Mouse (Mus musculus): ENCODE results near the gene Depp1. TPM values are rescaled to one million over a fixed set of nuclear protein-coding genes. Genes with fewer than 3 reads are reported as not detected.

The Depp1 gene
- polyA plus RNA-seq, 1 experiment from 2014 or later: 4.1 TPM

DNA sequence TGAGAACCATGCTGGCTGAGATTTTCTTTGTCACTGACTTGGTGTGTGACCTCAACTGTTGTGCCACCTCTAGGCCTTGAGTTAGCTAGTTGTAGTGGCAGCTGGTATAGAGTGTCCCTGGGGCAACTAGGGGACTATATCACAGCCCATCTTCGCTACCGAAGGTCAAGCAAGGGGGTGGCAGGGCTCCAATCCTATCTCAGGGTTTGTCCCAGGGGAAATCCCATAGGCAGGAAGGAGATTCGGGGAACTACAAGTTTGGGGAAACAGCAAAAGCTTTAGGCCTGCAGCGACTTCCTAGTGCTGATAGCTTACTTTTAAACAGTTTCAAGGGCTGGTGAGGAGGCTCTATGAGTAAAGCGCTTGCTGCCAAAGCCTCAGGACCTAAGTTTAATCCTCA is 21.9 kb downstream of the Depp1 start:
- H3K4me1 ChIP-seq: peaks cover 54% of the 10 kb centered on the region
- no peak for ATAC-seq
- no peak overlapping the region for H3K27ac ChIP-seq
- peaks cover 6% of the 10 kb centered on the region; the same call in 1 of the 2 replicates for H3K27me3 ChIP-seq
- H3K4me2 ChIP-seq: peak overlapping the region; percentile 83
- H3K36me3 ChIP-seq (ENCODE audit: poor library complexity, severe bottlenecking): no peaks in the 10 kb centered on the region
- H3K9me3 ChIP-seq (replicated peaks): no peaks in the 10 kb centered on the region
- 71% methylated on average over 5 of the region's 5 CpGs for WGBS
- no peak overlapping the region for H3K9ac ChIP-seq
- 0 out of 2 replicates have a peak overlapping the region, but pooled peaks have one; percentile 53 for H3K4me3 ChIP-seq

DNA sequence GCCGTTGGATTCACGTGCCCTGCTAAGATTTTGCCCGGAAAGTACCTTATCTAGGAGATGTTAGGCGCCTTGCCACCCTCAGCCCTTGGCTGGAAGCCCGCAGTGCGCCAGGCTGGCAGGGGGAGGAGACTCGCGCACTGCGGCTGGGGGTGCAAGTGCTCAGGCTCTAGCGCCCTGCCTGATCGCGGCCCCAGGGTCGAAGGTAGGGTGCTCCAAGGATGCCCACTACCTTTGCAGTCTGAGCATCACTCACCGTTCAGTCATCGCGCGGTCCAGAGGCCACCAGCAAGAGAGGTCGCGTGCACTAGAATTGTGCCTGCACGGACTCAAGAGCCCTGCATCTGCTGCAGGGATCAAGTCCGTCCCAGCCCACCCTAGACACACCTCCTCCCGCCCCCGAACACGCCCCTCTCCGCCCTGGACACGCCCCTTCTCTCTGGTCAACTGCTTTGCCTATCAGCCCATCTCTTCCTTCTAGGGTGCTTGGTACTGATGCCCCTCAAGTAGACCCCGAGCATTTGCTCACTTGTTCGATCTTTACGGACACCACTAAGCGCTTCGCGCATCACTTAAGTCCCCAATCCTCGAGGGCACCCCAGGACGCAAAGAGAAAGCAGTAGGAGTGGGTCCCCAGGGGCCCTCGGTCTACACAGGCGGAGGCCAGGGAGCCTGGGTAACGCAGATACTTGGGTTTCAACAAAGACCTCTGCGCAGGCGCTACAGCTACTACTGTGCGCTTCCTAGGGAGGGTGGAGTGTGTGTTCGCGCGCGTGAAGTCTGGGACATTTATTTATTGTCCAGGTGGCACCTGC is 23.3 kb downstream of the Depp1 start, which contains the start of gene Rassf4:
Gene Rassf4 (minus strand): TSS at position 482 of the 812 bp plus-strand sequence.
- Histone ChIP-seq H3K9me3 (replicated peaks) (no peaks in the 10 kb centered on the region), H3K27me3 (peaks cover 6% of the 10 kb centered on the region; the same call in 1 of the 2 replicates), H3K4me1 (peaks cover 47% of the 10 kb centered on the region), H3K4me3 (peak within 1 kb of the TSS; percentile 53), H3K4me2 (peak within 1 kb of the TSS; percentile 83), H3K36me3 (ENCODE audit: poor library complexity, severe bottlenecking) (no peaks in the 10 kb centered on the region), H3K27ac (peak within 1 kb of the TSS; percentile 33; the same call in 1 of the 2 replicates), H3K9ac (peak within 1 kb of the TSS; percentile 69)
- ATAC-seq: peak; percentile 90
- under 1% methylated on average over 44 of the region's 44 CpGs for WGBS

DNA sequence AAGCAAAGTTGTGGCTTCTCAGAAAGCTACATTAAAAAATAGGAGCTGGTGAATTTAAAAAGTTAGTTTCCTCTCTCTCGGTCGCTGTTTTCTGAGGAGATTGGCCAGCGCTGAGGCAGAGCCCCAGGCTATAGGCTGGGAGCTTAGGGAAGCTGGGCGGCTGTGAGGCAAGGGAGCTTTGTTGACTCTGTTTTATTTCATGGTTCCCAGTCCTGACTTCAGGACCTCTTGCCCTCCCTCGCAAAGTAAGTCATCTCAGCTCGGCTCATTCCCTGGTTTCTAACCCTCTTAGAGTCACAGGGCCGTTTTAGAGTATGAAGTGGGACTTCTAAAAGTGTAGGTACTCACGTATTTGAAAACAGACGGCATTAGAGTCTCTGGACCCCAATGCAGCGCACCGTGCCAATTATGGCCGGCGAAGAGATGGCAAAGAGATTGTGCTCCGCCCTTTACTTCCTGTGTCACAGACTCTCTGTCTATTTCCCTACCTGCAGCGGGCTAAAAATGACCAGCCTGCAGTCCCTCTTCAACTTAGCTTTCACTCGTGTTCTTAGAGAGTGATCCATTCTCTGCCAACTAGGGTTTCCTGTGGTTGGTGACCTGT is 24.0 kb downstream of the Depp1 start:
- Histone ChIP-seq H3K36me3 (ENCODE audit: poor library complexity, severe bottlenecking) (no peaks in the 10 kb centered on the region), H3K27ac (peak overlapping the region; percentile 33; the same call in 1 of the 2 replicates), H3K27me3 (peaks cover 6% of the 10 kb centered on the region; the same call in 1 of the 2 replicates), H3K9ac (peak overlapping the region; percentile 69; the same call in 1 of the 2 replicates), H3K9me3 (replicated peaks) (no peaks in the 10 kb centered on the region), H3K4me2 (peak overlapping the region; percentile 83), H3K4me3 (peak overlapping the region; percentile 53), H3K4me1 (peaks cover 40% of the 10 kb centered on the region)
- ATAC-seq: peak; percentile 23; the same call in 1 of the 2 replicates
- 23% methylated on average over 16 of the region's 16 CpGs for WGBS

DNA sequence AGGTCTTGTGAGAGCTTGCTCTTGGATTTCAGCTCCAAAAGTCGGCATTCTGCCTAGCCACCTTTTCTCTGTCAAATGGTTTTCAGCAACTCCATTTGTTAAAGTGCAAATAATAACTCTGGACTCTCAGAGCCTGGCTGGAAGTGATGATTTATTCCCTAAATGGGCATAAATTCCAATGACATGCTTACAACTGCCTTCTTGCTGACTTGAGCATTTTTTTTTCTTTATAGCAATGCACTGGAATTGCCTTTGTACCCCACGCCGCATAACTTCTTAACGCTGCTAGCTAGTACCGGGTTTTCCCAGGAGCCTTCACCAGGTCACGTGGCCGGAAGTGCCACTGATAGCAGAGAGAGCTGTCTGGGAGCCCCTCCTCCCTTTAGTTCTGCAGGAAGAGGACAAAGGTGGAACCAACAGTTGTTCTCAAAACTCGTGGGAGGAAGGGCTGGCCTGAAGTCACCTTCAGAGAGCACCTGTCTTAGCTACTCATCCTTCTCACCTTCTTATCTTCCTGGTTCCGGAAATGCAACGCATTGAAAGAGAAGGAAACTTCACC is 26.0 kb downstream of the Depp1 start:
- no peak overlapping the region for H3K9ac ChIP-seq
- no peak overlapping the region for H3K4me2 ChIP-seq
- no peaks in the 10 kb centered on the region for H3K36me3 ChIP-seq (ENCODE audit: poor library complexity, severe bottlenecking)
- peaks cover 5% of the 10 kb centered on the region; the same call in 1 of the 2 replicates for H3K27me3 ChIP-seq
- no peaks in the 10 kb centered on the region for H3K9me3 ChIP-seq (replicated peaks)
- H3K27ac ChIP-seq: no peak overlapping the region
- 83% methylated on average over 10 of the region's 10 CpGs for WGBS
- H3K4me1 ChIP-seq: peaks cover 20% of the 10 kb centered on the region
- no peak for ATAC-seq
- H3K4me3 ChIP-seq: no peak overlapping the region

DNA sequence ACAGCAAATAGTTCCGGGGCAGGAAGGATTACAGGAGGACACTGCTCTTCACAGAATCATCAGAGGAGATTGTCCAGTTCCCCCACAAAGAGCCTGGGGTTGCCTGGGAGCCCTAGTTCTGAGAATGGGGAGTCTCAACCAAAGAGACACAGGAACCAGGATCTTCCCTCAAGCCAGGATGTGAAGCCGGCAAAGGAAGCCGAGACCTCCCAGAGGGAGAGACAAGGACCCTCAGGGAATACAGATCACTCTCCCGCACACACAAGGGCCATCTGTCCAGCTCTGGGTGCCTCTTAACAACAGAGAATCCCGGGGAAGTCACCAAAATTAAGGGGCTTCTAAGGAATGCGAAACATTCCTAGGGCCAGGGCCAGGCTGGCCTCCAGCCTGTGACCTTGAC is 26.9 kb downstream of the Depp1 start:
- Histone ChIP-seq H3K36me3 (ENCODE audit: poor library complexity, severe bottlenecking) (no peaks in the 10 kb centered on the region), H3K4me3 (no peak overlapping the region), H3K4me2 (no peak overlapping the region), H3K4me1 (peaks cover 15% of the 10 kb centered on the region), H3K9me3 (replicated peaks) (no peaks in the 10 kb centered on the region), H3K27ac (no peak overlapping the region), H3K9ac (no peak overlapping the region), H3K27me3 (0 out of 2 replicates have a peak, but pooled peaks cover 3% of the 10 kb centered on the region)
- 78% methylated on average over 6 of the region's 6 CpGs for WGBS
- ATAC-seq: no peak

DNA sequence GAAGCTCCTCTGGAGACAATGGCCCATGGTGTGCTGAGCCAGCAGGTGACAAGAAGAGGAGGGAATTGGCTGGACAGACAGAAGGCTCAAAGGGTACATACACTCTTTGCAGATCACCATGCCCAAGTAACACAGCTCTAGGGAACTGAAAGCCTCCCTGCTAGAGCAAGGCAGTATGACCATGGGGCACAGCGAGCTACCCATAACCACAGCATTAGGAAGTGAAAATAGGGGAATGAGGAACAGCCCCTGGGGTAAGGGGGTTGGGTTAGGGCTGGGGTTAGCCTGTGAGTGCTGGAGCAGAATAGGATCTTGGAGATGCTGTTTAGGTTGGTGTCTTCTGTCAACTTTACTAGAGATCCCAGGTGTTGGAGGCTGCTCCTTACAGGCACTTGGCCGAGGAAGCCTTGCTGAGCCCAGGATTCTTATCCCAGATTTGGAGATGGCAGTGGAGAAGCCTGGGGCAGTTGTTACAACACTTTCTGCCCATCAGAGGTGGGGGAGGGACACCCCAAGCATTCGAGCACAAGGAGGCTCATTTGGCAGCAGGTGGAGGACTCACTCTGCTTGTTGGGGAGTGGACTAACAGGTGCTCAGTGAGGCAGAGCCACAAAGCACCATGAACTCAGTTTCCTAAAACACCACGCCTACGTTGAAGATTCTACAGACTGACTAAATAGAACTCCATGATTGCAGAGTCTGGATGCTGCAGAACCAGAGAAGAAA is 29.3 kb downstream of the Depp1 start:
- Histone ChIP-seq H3K9me3 (replicated peaks) (no peaks in the 10 kb centered on the region), H3K36me3 (ENCODE audit: poor library complexity, severe bottlenecking) (no peaks in the 10 kb centered on the region), H3K9ac (no peak overlapping the region), H3K4me2 (no peak overlapping the region), H3K4me3 (no peak overlapping the region), H3K4me1 (no peaks in the 10 kb centered on the region), H3K27ac (no peak overlapping the region), H3K27me3 (0 out of 2 replicates have a peak, but pooled peaks cover 3% of the 10 kb centered on the region)
- ATAC-seq: no peak
- WGBS: 81% methylated on average over 5 of the region's 5 CpGs

DNA sequence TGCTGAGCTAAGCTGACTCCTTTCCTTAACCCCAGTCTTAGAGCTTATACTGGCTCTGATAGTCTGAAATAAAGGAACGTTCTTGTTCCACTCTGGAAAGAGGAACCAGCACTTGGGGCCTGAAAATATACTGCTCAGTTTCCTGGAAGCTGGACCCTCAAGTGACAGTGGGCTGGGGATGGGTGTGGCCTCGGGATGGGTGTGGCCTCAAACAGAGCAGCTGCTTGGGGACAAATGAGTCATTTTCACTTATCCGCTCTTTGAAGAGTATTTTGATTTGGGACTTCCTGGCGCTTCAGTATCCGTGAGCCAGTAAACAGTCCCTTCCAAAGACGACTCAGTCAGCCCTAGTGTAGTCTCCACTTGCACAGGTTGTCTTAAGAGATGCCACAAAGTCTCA is 31.9 kb downstream of the Depp1 start:
- no peak for ATAC-seq
- Histone ChIP-seq H3K36me3 (ENCODE audit: poor library complexity, severe bottlenecking) (no peaks in the 10 kb centered on the region), H3K27me3 (no peaks in the 10 kb centered on the region), H3K4me3 (no peak overlapping the region), H3K4me1 (no peaks in the 10 kb centered on the region), H3K9ac (no peak overlapping the region), H3K27ac (no peak overlapping the region), H3K9me3 (replicated peaks) (no peaks in the 10 kb centered on the region), H3K4me2 (no peak overlapping the region)
- 62% methylated on average over 6 of the region's 6 CpGs for WGBS

DNA sequence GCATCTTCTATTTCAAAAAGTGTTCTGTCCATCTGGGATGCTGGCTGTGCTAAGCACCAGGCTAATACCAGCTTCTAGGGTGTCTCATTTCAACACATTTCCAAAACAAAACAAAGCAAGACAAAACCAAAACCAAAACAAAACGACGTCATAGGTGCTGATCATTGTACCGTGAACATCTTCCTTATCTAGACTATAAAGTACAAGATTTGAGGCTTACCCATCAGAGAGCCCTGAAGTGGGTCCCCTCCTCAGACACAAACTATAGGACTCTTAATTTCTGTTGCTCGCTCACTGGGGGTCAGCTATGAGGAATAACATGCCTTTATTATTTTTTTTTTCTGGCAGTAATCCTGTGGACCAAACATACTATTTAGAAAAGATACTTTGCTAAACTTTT is 43.2 kb downstream of the Depp1 start:
- Histone ChIP-seq H3K9me3 (replicated peaks) (no peaks in the 10 kb centered on the region), H3K9ac (no peak overlapping the region), H3K27me3 (no peaks in the 10 kb centered on the region), H3K4me2 (no peak overlapping the region), H3K36me3 (ENCODE audit: poor library complexity, severe bottlenecking) (no peaks in the 10 kb centered on the region), H3K27ac (no peak overlapping the region), H3K4me1 (no peaks in the 10 kb centered on the region), H3K4me3 (no peak overlapping the region)
- WGBS: 82% methylated on average over 4 of the region's 4 CpGs
- no peak for ATAC-seq

DNA sequence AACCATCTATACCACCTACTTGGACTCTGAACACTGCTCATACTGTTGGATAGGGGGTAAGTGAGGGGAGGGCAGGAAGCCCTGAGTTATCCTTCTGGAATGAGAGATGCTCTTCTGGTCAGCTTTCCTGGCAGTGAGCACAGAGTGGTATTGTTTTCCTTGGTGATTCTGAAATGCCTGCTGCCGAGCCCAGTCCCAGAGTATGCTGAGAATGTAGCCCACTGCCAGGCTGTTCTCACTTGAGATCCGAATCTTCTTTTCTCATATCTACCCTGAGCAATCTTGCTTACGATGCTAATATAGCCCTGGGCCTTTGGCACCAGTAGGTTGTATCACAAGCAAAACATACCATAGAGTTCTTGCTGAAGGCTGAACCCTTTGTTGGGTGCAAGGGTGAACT is 43.9 kb downstream of the Depp1 start:
- no peaks in the 10 kb centered on the region for H3K4me1 ChIP-seq
- no peak for ATAC-seq
- H3K4me3 ChIP-seq: no peak overlapping the region
- no peak overlapping the region for H3K9ac ChIP-seq
- no peaks in the 10 kb centered on the region for H3K36me3 ChIP-seq (ENCODE audit: poor library complexity, severe bottlenecking)
- H3K9me3 ChIP-seq (replicated peaks): no peaks in the 10 kb centered on the region
- H3K4me2 ChIP-seq: no peak overlapping the region
- H3K27ac ChIP-seq: no peak overlapping the region
- 84% methylated on average over 3 of the region's 3 CpGs for WGBS
- no peaks in the 10 kb centered on the region for H3K27me3 ChIP-seq

DNA sequence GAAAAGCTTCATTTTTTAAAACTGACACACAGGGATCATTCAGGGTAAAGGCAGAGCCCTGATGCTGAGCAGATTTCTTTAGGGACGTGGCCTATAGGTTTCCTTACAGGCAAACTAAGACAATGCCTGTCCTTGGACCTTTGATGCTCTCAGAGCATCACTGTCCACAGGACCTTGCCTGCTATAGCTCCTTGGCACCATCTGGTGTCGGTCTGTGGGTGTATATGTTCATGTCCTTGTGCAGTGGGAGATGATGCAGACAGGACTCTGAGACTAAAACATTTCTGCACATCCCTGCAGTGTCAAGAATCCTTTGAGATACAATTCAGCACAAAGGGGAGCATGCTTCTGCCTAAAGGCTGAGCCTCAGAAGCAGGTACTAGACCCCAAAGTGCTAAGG is 47.0 kb downstream of the Depp1 start:
- no peak overlapping the region for H3K4me2 ChIP-seq

DNA sequence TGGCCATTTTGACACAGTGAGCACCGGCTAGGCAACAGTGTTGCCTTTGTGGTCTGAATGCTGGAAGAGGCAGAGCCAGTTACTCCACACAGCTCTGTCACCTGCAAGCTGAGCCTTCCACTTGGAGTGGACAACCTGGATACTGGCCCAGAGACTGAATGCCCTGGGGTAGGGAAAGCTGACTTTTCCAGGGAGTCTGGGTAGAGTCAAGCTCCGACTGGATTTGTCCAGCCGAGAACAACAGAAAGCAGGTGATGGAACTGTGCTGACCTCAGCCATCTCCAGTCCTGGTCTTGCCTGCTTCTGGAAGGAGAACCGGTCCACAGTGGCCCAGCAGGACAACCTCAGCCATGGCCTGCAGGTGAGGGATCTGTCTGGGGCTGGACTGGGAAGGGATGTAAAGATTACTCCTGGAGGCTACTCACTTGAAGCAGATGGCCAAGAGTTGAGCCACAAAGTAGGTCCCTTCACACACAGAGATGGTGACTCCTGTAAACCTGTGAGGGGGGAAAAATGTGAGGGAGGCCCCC is 47.6 kb downstream of the Depp1 start:
- H3K9ac ChIP-seq: no peak overlapping the region
- no peak overlapping the region for H3K27ac ChIP-seq
- H3K36me3 ChIP-seq (ENCODE audit: poor library complexity, severe bottlenecking): no peaks in the 10 kb centered on the region
- no peak for ATAC-seq
- no peaks in the 10 kb centered on the region for H3K9me3 ChIP-seq (replicated peaks)
- H3K27me3 ChIP-seq: no peaks in the 10 kb centered on the region
- WGBS: 92% methylated on average over 4 of the region's 4 CpGs
- no peaks in the 10 kb centered on the region for H3K4me1 ChIP-seq
- no peak overlapping the region for H3K4me3 ChIP-seq
- no peak overlapping the region for H3K4me2 ChIP-seq

More for the DNA sequence above, 47.0 kb downstream of the Depp1 start:
- whole genome bisulfite sequencing: 68% methylated on average over 2 of the region's 2 CpGs
- H3K36me3 ChIP-seq (ENCODE audit: poor library complexity, severe bottlenecking): no peaks in the 10 kb centered on the region
- H3K27me3 ChIP-seq: no peaks in the 10 kb centered on the region
- no peak overlapping the region for H3K4me3 ChIP-seq
- no peak for ATAC-seq
- no peaks in the 10 kb centered on the region for H3K9me3 ChIP-seq (replicated peaks)
- no peak overlapping the region for H3K27ac ChIP-seq
- no peak overlapping the region for H3K9ac ChIP-seq
- no peaks in the 10 kb centered on the region for H3K4me1 ChIP-seq
